Mouse (Mus musculus): ENCODE data around the gene Slc35e2. TPM values are rescaled to one million over a fixed set of nuclear protein-coding genes. Genes with fewer than 3 reads are reported as not detected.

The Slc35e2 gene
- polyA plus RNA-seq, 1 experiment from 2014 or later: 7.8 TPM

GRCm38 (mm10) chr4:155645721-155646120 is 44.5 kb downstream of the Slc35e2 start:
- Histone ChIP-seq H3K4me1 (ENCODE audit: insufficient read depth, low read length) (no peaks in the 10 kb centered on the region), H3K4me2 (replicated peaks; ENCODE audit: low read depth, low read length) (no peak overlapping the region), H3K27me3 (ENCODE audit: insufficient read depth, low read length) (no peaks in the 10 kb centered on the region), H3K27ac (ENCODE audit: low read length) (no peak overlapping the region), H3K36me3 (ENCODE audit: insufficient read depth, low read length) (peaks cover 69% of the 10 kb centered on the region), H3K9ac (replicated peaks; ENCODE audit: low read length) (no peak overlapping the region), H3K4me3 (ENCODE audit: low read length) (no peak overlapping the region), H3K9me3 (ENCODE audit: low read length) (no peaks in the 10 kb centered on the region)
- ATAC-seq (ENCODE audit: low FRiP score, low TSS enrichment): no peak
- WGBS: 96% methylated on average over 5 of the region's 5 CpGs

DNA sequence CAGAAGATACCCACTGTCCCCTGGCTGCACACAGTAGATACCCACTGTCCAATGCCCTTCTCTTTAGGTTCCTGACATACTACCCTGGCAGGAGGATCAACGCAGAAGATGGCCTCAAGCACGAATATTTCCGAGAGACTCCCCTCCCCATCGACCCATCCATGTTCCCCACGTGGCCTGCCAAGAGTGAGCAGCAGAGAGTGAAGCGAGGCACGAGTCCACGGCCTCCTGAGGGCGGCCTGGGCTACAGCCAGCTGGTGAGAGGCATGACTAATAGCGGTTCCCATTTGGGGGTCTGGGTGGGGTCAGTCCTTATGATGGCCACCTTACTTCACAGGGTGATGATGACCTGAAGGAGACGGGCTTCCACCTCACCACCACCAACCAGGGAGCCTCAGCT is 48.1 kb downstream of the Slc35e2 start:
- Histone ChIP-seq H3K36me3 (ENCODE audit: insufficient read depth, low read length) (peaks cover 45% of the 10 kb centered on the region), H3K4me2 (replicated peaks; ENCODE audit: low read depth, low read length) (no peak overlapping the region), H3K9ac (replicated peaks; ENCODE audit: low read length) (no peak overlapping the region), H3K27ac (ENCODE audit: low read length) (no peak overlapping the region), H3K9me3 (ENCODE audit: low read length) (no peaks in the 10 kb centered on the region), H3K4me3 (ENCODE audit: low read length) (no peak overlapping the region), H3K27me3 (ENCODE audit: insufficient read depth, low read length) (peaks cover 15% of the 10 kb centered on the region), H3K4me1 (ENCODE audit: insufficient read depth, low read length) (peaks cover 32% of the 10 kb centered on the region)
- 91% methylated on average over 11 of the region's 11 CpGs for WGBS
- ATAC-seq (ENCODE audit: low FRiP score, low TSS enrichment): no peak

- Histone ChIP-seq H3K27me3 (ENCODE audit: insufficient read depth, low read length) (peaks cover 15% of the 10 kb centered on the region), H3K9me3 (ENCODE audit: low read length) (no peaks in the 10 kb centered on the region), H3K4me1 (ENCODE audit: insufficient read depth, low read length) (peaks cover 43% of the 10 kb centered on the region), H3K4me2 (replicated peaks; ENCODE audit: low read depth, low read length) (peak overlapping the region; percentile 71), H3K36me3 (ENCODE audit: insufficient read depth, low read length) (peaks cover 42% of the 10 kb centered on the region), H3K9ac (replicated peaks; ENCODE audit: low read length) (peak overlapping the region; percentile 1; the same call in 1 of the 2 replicates), H3K4me3 (ENCODE audit: low read length) (peak overlapping the region; percentile 53; the same call in 1 of the 2 replicates), H3K27ac (ENCODE audit: low read length) (peak overlapping the region; percentile 86)
- WGBS: 43% methylated on average over 15 of the region's 15 CpGs
- ATAC-seq (ENCODE audit: low FRiP score, low TSS enrichment): peak; percentile 55
These were observed 50.5 kb downstream of the Slc35e2 start for GRCm38 (mm10) chr4:155651553-155652269.

DNA sequence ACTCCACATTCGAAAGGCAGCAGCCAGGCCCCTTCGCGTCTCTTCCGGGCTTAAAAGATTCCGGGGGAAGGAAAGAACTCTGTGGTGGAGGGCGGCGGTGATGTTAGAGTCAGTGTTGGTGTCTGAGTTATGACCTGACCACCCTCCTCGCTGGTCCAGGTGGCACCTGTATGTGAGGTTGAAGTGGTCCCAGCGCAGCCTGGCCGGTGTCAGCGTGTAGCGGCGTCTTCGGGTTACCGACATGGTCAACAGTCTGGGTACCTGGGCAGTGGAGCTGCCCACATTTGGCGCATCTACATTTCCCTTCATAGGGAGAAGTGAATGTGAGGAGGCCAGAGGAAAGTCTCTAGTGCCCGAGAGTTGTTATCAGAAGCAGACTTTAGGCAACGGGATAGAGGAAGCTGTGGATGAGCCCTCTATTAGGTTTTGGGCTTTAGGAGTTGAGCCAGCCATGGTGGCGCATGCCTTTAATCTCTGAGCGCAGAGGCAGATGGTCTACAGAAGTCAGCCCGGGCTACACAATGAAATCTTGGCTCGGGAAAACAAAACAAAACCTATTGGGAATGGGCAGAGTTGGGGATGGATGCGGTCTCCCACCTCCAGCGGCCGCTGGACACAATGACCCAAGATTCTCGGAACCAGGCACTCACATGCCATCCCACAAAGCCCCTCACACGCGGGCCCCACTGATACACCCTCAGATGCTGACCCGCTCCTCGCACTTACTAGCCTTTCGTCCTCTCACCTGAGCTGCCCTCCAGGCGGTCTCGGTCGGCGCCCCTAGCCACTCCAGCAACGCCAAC is 51.3 kb downstream of the Slc35e2 start:
- H3K4me3 ChIP-seq (ENCODE audit: low read length): peak overlapping the region; percentile 53
- no peaks in the 10 kb centered on the region for H3K9me3 ChIP-seq (ENCODE audit: low read length)
- H3K9ac ChIP-seq (replicated peaks; ENCODE audit: low read length): peak overlapping the region; percentile 73
- WGBS: 18% methylated on average over 36 of the region's 36 CpGs
- peak overlapping the region; percentile 86 for H3K27ac ChIP-seq (ENCODE audit: low read length)
- H3K4me1 ChIP-seq (ENCODE audit: insufficient read depth, low read length): peaks cover 43% of the 10 kb centered on the region
- ATAC-seq (ENCODE audit: low FRiP score, low TSS enrichment): no peak
- peak overlapping the region; percentile 71 for H3K4me2 ChIP-seq (replicated peaks; ENCODE audit: low read depth, low read length)
- H3K36me3 ChIP-seq (ENCODE audit: insufficient read depth, low read length): peaks cover 40% of the 10 kb centered on the region
- peaks cover 15% of the 10 kb centered on the region for H3K27me3 ChIP-seq (ENCODE audit: insufficient read depth, low read length)

DNA sequence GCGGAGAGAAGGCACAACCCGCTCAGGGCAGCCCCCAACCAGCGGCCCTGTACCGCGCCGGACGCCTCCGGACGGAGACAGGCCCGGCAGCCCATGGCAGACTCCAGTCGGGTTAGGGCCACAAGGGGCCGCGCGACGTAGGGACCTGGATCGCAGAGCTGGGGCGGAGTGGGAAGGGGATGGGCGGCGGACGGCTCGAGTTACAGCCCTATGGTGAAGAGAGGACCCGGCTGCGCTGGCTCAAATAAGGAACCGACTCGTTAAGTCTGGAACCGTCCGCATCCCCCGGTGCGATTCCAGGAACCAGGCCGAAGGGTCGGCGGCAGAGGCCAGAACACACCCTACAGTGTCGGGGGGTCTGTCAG is 51.9 kb downstream of the Slc35e2 start, which contains the start of gene Mmp23:
TSS of gene Mmp23 (minus strand) at position 299 of the 365 bp plus-strand sequence.
- H3K9me3 ChIP-seq (ENCODE audit: low read length): no peaks in the 10 kb centered on the region
- peak within 1 kb of the TSS; percentile 73 for H3K9ac ChIP-seq (replicated peaks; ENCODE audit: low read length)
- H3K4me3 ChIP-seq (ENCODE audit: low read length): peak within 1 kb of the TSS; percentile 53
- under 1% methylated on average over 33 of the region's 33 CpGs for WGBS
- H3K27ac ChIP-seq (ENCODE audit: low read length): peak within 1 kb of the TSS; percentile 86
- H3K4me1 ChIP-seq (ENCODE audit: insufficient read depth, low read length): peaks cover 43% of the 10 kb centered on the region
- peak within 1 kb of the TSS; percentile 71 for H3K4me2 ChIP-seq (replicated peaks; ENCODE audit: low read depth, low read length)
- peaks cover 15% of the 10 kb centered on the region for H3K27me3 ChIP-seq (ENCODE audit: insufficient read depth, low read length)
- peak; percentile 72 for ATAC-seq (ENCODE audit: low FRiP score, low TSS enrichment)
- H3K36me3 ChIP-seq (ENCODE audit: insufficient read depth, low read length): peaks cover 34% of the 10 kb centered on the region

DNA sequence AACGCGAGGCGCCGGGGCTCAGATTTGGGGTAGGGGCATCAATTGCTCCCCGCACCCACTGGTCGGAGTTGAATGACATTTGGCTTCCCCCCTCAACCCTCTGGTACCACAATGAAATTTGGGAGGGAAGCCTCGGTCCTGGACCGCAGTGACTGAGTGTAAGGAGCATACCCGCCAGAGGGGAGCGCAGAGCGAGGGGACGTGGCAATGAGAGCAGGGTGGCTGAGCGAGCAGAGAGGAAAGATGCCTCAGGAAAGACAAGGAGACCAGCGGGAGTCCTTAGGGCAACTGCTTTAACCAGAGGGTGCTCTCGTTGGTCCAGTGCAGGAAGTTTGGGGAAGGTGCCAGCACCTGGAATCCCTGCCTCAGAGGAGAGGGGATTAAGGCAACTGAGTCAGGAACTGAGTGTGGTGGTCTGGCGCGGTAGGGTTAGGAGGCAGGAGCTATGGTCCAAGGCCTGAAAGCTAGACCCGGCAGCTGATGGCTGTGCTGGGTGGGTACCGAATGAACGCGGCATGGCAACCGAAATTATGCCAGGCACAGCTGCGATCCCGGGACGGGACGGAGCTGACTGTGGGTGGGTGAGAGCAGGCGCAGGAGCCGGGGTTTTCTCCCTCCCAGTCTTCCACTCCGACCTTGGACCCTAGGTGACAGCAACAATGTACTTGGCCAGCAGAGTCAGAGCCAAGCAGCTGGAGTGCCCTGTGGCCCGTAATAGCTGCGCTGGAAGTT is 52.4 kb downstream of the Slc35e2 start:
- Histone ChIP-seq H3K9ac (replicated peaks; ENCODE audit: low read length) (peak overlapping the region; percentile 73), H3K36me3 (ENCODE audit: insufficient read depth, low read length) (peaks cover 28% of the 10 kb centered on the region), H3K4me2 (replicated peaks; ENCODE audit: low read depth, low read length) (peak overlapping the region; percentile 71), H3K9me3 (ENCODE audit: low read length) (no peaks in the 10 kb centered on the region), H3K27me3 (ENCODE audit: insufficient read depth, low read length) (peaks cover 15% of the 10 kb centered on the region), H3K27ac (ENCODE audit: low read length) (peak overlapping the region; percentile 86), H3K4me1 (ENCODE audit: insufficient read depth, low read length) (peaks cover 43% of the 10 kb centered on the region), H3K4me3 (ENCODE audit: low read length) (peak overlapping the region; percentile 53)
- WGBS: 2% methylated on average over 31 of the region's 31 CpGs
- ATAC-seq (ENCODE audit: low FRiP score, low TSS enrichment): peak; percentile 13

DNA sequence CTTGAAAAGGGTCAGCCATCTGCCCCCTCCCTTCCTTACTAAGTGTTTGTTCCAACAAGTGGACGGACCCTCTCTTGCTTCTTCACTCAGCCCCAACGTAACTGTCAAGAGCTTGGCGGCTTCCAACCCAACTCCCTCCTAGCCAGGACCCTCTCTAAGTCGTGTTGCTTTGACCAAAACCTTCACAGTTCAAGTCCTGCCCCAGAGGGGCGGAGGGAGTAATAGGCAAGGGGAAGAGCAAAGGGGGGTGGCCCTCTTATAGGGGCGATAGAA is 52.9 kb downstream of the Slc35e2 start:
- whole genome bisulfite sequencing: 0% methylated on average over 6 of the region's 6 CpGs
- peaks cover 25% of the 10 kb centered on the region for H3K36me3 ChIP-seq (ENCODE audit: insufficient read depth, low read length)
- peak overlapping the region; percentile 71 for H3K4me2 ChIP-seq (replicated peaks; ENCODE audit: low read depth, low read length)
- 0 out of 2 replicates have a peak, but pooled peaks have one; percentile 3 for ATAC-seq (ENCODE audit: low FRiP score, low TSS enrichment)
- H3K9ac ChIP-seq (replicated peaks; ENCODE audit: low read length): peak overlapping the region; percentile 73
- no peak overlapping the region for H3K27ac ChIP-seq (ENCODE audit: low read length)
- H3K9me3 ChIP-seq (ENCODE audit: low read length): no peaks in the 10 kb centered on the region
- peak overlapping the region; percentile 53 for H3K4me3 ChIP-seq (ENCODE audit: low read length)
- peaks cover 43% of the 10 kb centered on the region for H3K4me1 ChIP-seq (ENCODE audit: insufficient read depth, low read length)
- peaks cover 15% of the 10 kb centered on the region for H3K27me3 ChIP-seq (ENCODE audit: insufficient read depth, low read length)

DNA sequence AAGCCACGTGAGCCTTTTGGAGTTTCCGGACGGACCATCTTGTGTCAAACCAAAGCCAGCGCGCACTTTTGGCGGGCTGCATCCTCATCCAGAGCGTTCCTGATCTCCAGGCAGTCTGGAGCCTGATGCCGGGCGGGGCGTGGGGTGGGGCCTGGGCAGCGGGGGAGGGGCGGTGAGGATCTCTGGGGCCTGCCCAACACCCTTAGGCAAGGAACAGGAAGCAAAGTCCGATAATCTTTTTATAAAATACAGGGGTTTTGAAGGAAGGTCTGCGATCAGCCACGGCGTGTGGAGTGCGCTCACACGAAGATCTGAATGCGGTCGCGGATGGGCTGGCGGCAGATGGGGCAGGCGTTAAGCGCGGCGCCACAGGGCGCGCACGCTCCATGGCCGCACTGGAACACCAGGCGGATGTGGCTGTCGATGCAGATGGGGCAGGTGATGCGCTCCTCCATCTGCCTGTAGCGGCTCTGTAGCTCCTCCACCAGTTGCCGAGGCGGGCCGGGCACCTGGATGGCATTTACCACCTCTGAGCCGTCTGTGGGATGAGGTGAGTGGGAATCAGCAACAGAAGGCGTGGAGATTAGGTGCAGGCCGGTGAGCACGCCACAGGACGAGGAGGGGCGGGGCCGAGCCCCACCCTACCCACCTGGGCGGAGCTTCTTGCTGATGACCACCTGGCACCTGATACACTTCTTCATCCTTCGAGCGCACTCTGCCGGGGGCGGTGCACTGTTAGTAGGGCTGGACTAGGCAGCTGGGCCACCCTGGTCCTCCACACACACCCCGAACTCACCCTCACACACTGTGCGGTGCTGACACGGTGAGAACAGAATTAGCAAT is 53.5 kb downstream of the Slc35e2 start:
- ATAC-seq (ENCODE audit: low FRiP score, low TSS enrichment): peak; percentile 57; the same call in 1 of the 2 replicates
- Histone ChIP-seq H3K9ac (replicated peaks; ENCODE audit: low read length) (peak overlapping the region; percentile 73), H3K27me3 (ENCODE audit: insufficient read depth, low read length) (peaks cover 15% of the 10 kb centered on the region), H3K27ac (ENCODE audit: low read length) (no peak overlapping the region), H3K4me2 (replicated peaks; ENCODE audit: low read depth, low read length) (peak overlapping the region; percentile 71), H3K36me3 (ENCODE audit: insufficient read depth, low read length) (peaks cover 22% of the 10 kb centered on the region), H3K9me3 (ENCODE audit: low read length) (no peaks in the 10 kb centered on the region), H3K4me1 (ENCODE audit: insufficient read depth, low read length) (peaks cover 43% of the 10 kb centered on the region), H3K4me3 (ENCODE audit: low read length) (peak overlapping the region; percentile 53)
- WGBS: 2% methylated on average over 52 of the region's 52 CpGs

GRCm38 (mm10) chr4:155656214-155656751 is 55.1 kb downstream of the Slc35e2 start:
- ATAC-seq (ENCODE audit: low FRiP score, low TSS enrichment): no peak
- Histone ChIP-seq H3K27me3 (ENCODE audit: insufficient read depth, low read length) (peaks cover 15% of the 10 kb centered on the region), H3K4me1 (ENCODE audit: insufficient read depth, low read length) (peaks cover 39% of the 10 kb centered on the region), H3K27ac (ENCODE audit: low read length) (no peak overlapping the region), H3K36me3 (ENCODE audit: insufficient read depth, low read length) (peaks cover 7% of the 10 kb centered on the region; the same call in 1 of the 2 replicates), H3K9ac (replicated peaks; ENCODE audit: low read length) (no peak overlapping the region), H3K4me3 (ENCODE audit: low read length) (no peak overlapping the region), H3K4me2 (replicated peaks; ENCODE audit: low read depth, low read length) (no peak overlapping the region), H3K9me3 (ENCODE audit: low read length) (no peaks in the 10 kb centered on the region)
- 92% methylated on average over 13 of the region's 13 CpGs for WGBS

All from kidney, embryonic 16.5 days (tissue).